Mouse (Mus musculus): ENCODE results near the gene Slc1a7. TPM values are rescaled to one million over a fixed set of nuclear protein-coding genes. Genes with fewer than 3 reads are reported as not detected.

The Slc1a7 gene
- total RNA-seq, 1 experiment, result 0.18 TPM

DNA sequence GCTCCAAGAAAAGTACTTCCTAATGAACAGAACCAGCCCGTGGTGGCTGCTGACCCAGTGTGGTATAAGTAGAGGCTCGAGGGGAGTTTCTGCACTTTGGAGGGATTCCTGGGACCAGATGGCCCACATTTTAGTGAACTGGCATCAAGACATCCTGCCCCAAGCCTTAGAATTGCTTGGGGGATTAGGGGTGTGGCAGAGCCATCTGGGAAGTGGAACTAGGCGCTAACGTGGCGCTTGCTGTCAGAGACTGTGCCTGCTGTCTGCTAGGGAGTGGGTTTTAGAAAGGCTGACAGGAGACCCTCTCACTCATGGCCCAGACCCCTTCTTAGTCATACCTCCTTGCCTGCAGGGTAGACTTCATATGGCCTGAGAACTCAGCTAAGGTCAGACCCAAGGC is 17.7 kb downstream of the Slc1a7 start:
- no peak overlapping the region for H3K9ac ChIP-seq (ENCODE audit: insufficient read depth, low read depth, low read length, poor library complexity, severe bottlenecking)
- H3K36me3 ChIP-seq (ENCODE audit: control insufficient read depth, insufficient read depth, low read length, poor library complexity, severe bottlenecking), result no peaks in the 10 kb centered on the region
- H3K4me3 ChIP-seq (ENCODE audit: insufficient read depth in 1 of 2, low read depth in 1 of 2, low read length in 2 of 2, poor library complexity in 1 of 2, severe bottlenecking in 1 of 2), result no peak overlapping the region
- no peaks in the 10 kb centered on the region for H3K9me3 ChIP-seq (ENCODE audit: control insufficient read depth, insufficient read depth, low read depth, low read length)
- no peaks in the 10 kb centered on the region for H3K4me1 ChIP-seq (ENCODE audit: control insufficient read depth in 2 of 2, insufficient read depth in 2 of 2, low read length in 2 of 2, poor library complexity in 1 of 2)
- no peak for DNase-seq (ENCODE audit: low read depth, low spot score)
- in situ Hi-C loops (cut with MboI; ENCODE audit: low sequenced_read_pairs in 2 of 2, unreplicated experiment in 2 of 2), result no loop called here
- no peak overlapping the region for H3K27ac ChIP-seq (ENCODE audit: insufficient read depth, low read depth, low read length, poor library complexity, severe bottlenecking)
- TF ChIP-seq ZC3H11A (IDR thresholded peaks at IDR 0.05; ENCODE audit: borderline replicate concordance, low read depth, low read length), result no peak
- TF ChIP-seq MAFK (IDR thresholded peaks at IDR 0.05; ENCODE audit: insufficient read depth, low read depth, low read length), result no peak
- TF ChIP-seq ZNF384 (IDR thresholded peaks at IDR 0.05; ENCODE audit: low read depth, low read length), result no peak
- TF ChIP-seq CHD2 (IDR thresholded peaks at IDR 0.05; ENCODE audit: low read depth, low read length), result no peak
- TF ChIP-seq HCFC1 (IDR thresholded peaks at IDR 0.05; ENCODE audit: borderline replicate concordance, insufficient read depth, low read length), result no peak

DNA sequence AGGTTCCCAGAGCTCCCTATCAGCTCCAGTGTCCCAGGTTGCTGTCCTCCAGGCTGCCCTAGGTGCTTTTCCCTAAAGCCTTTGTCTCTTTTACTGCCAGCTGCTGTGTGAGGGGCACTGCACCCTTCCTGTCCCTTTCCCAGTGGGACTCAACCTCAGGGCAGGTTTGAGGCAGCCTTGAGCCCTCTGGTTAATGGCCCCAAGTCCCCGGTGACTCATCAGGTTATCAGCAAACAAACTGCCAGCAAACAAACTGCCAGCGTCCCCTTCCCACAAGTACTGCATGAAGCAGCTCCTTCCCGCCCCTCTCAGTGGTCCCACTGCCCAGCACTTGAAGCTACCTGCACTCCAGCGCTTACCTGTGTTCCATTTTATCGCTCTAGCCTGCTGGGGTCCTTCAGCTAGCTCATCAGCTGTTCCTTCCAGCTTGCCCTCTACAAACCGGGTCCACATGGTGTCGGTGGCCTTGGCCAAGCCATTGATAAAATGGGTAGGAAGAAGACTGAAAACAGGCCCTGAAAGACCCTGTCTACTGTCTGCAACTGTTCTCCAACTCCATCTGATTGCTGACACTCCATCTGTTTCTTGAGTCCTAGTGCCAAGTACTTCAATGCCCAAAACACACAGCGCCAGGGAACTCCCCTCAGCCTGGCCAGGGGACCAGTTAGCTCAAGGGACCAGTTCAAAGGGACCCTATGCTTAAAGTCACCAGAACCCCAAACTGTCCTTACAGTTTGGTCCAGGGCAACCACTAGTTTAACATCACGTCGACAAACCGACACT is 18.4 kb downstream of the Slc1a7 start:
- Histone ChIP-seq H3K4me3 (ENCODE audit: insufficient read depth in 1 of 2, low read depth in 1 of 2, low read length in 2 of 2, poor library complexity in 1 of 2, severe bottlenecking in 1 of 2) (no peak overlapping the region), H3K27ac (ENCODE audit: insufficient read depth, low read depth, low read length, poor library complexity, severe bottlenecking) (no peak overlapping the region), H3K9me3 (ENCODE audit: control insufficient read depth, insufficient read depth, low read depth, low read length) (no peaks in the 10 kb centered on the region), H3K4me1 (ENCODE audit: control insufficient read depth in 2 of 2, insufficient read depth in 2 of 2, low read length in 2 of 2, poor library complexity in 1 of 2) (0 out of 4 replicates have a peak, but pooled peaks cover 0 to under 1% of the 10 kb centered on the region in 2 experiments), H3K36me3 (ENCODE audit: control insufficient read depth, insufficient read depth, low read length, poor library complexity, severe bottlenecking) (no peaks in the 10 kb centered on the region), H3K9ac (ENCODE audit: insufficient read depth, low read depth, low read length, poor library complexity, severe bottlenecking) (no peak overlapping the region)
- in situ Hi-C loops (cut with MboI; ENCODE audit: low sequenced_read_pairs in 2 of 2, unreplicated experiment in 2 of 2), result no loop called here
- no peak for DNase-seq (ENCODE audit: low read depth, low spot score)
- TF ChIP-seq ZC3H11A (IDR thresholded peaks at IDR 0.05; ENCODE audit: borderline replicate concordance, low read depth, low read length), result no peak
- no peak for TF ChIP-seq MAFK (IDR thresholded peaks at IDR 0.05; ENCODE audit: insufficient read depth, low read depth, low read length)
- no peak for TF ChIP-seq ZNF384 (IDR thresholded peaks at IDR 0.05; ENCODE audit: low read depth, low read length)
- no peak for TF ChIP-seq CHD2 (IDR thresholded peaks at IDR 0.05; ENCODE audit: low read depth, low read length)
- TF ChIP-seq HCFC1 (IDR thresholded peaks at IDR 0.05; ENCODE audit: borderline replicate concordance, insufficient read depth, low read length), result no peak

- H3K4me3 ChIP-seq (ENCODE audit: insufficient read depth in 1 of 2, low read depth in 1 of 2, low read length in 2 of 2, poor library complexity in 1 of 2, severe bottlenecking in 1 of 2), result no peak overlapping the region
- no peaks in the 10 kb centered on the region for H3K36me3 ChIP-seq (ENCODE audit: control insufficient read depth, insufficient read depth, low read length, poor library complexity, severe bottlenecking)
- peaks cover 0 to 7% of the 10 kb centered on the region in 2 experiments; a peak in 1 of 4 replicates for H3K4me1 ChIP-seq (ENCODE audit: control insufficient read depth in 2 of 2, insufficient read depth in 2 of 2, low read length in 2 of 2, poor library complexity in 1 of 2)
- DNase-seq (ENCODE audit: low read depth, low spot score), result no peak
- H3K9ac ChIP-seq (ENCODE audit: insufficient read depth, low read depth, low read length, poor library complexity, severe bottlenecking), result no peak overlapping the region
- TF ChIP-seq CHD2 (IDR thresholded peaks at IDR 0.05; ENCODE audit: low read depth, low read length), result no peak
- TF ChIP-seq ZC3H11A (IDR thresholded peaks at IDR 0.05; ENCODE audit: borderline replicate concordance, low read depth, low read length), result no peak
- no peak for TF ChIP-seq MAFK (IDR thresholded peaks at IDR 0.05; ENCODE audit: insufficient read depth, low read depth, low read length)
- TF ChIP-seq HCFC1 (IDR thresholded peaks at IDR 0.05; ENCODE audit: borderline replicate concordance, insufficient read depth, low read length), result no peak
- no peak for TF ChIP-seq ZNF384 (IDR thresholded peaks at IDR 0.05; ENCODE audit: low read depth, low read length)
- in situ Hi-C loops (cut with MboI; ENCODE audit: low sequenced_read_pairs in 2 of 2, unreplicated experiment in 2 of 2), result no loop called here
- no peaks in the 10 kb centered on the region for H3K9me3 ChIP-seq (ENCODE audit: control insufficient read depth, insufficient read depth, low read depth, low read length)
- H3K27ac ChIP-seq (ENCODE audit: insufficient read depth, low read depth, low read length, poor library complexity, severe bottlenecking), result no peak overlapping the region
These were observed 20.8 kb downstream of the Slc1a7 start for GRCm38 (mm10) chr4:107988931-107989330.

DNA sequence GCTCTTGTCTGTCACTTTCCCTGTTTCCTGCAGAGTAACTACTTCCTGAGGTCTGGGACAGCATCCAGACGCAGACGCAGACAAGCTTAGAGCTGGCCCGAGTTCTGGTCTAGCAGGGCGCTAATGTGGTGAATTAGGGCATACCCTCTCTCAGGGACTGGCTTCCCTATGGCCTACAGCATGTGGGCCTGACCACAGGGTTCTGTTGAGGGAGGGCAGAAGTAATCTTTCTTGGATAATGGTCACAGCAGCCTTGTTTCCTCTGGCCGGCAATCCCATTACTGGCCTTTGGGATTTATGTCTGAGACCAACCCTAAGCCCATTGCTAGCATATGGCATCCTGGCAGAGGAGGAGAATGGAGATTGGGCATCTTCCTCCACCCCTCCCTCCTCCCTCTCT is 22.7 kb downstream of the Slc1a7 start:
- DNase-seq (ENCODE audit: low read depth, low spot score), result no peak
- no peak overlapping the region for H3K9ac ChIP-seq (ENCODE audit: insufficient read depth, low read depth, low read length, poor library complexity, severe bottlenecking)
- no peaks in the 10 kb centered on the region for H3K36me3 ChIP-seq (ENCODE audit: control insufficient read depth, insufficient read depth, low read length, poor library complexity, severe bottlenecking)
- TF ChIP-seq HCFC1 (IDR thresholded peaks at IDR 0.05; ENCODE audit: borderline replicate concordance, insufficient read depth, low read length) (no peak), CHD2 (IDR thresholded peaks at IDR 0.05; ENCODE audit: low read depth, low read length) (no peak), MAFK (IDR thresholded peaks at IDR 0.05; ENCODE audit: insufficient read depth, low read depth, low read length) (no peak), ZNF384 (IDR thresholded peaks at IDR 0.05; ENCODE audit: low read depth, low read length) (no peak)
- H3K27ac ChIP-seq (ENCODE audit: insufficient read depth, low read depth, low read length, poor library complexity, severe bottlenecking), result no peak overlapping the region
- in situ Hi-C loops (cut with MboI; ENCODE audit: low sequenced_read_pairs in 2 of 2, unreplicated experiment in 2 of 2), result no loop called here
- peaks cover 0 to 7% of the 10 kb centered on the region in 2 experiments; a peak in 1 of 4 replicates for H3K4me1 ChIP-seq (ENCODE audit: control insufficient read depth in 2 of 2, insufficient read depth in 2 of 2, low read length in 2 of 2, poor library complexity in 1 of 2)
- H3K4me3 ChIP-seq (ENCODE audit: insufficient read depth in 1 of 2, low read depth in 1 of 2, low read length in 2 of 2, poor library complexity in 1 of 2, severe bottlenecking in 1 of 2), result no peak overlapping the region
- H3K9me3 ChIP-seq (ENCODE audit: control insufficient read depth, insufficient read depth, low read depth, low read length), result no peaks in the 10 kb centered on the region
